Mouse (Mus musculus) G1E (cell line): ENCODE data around the gene Bnip2.

Experiments
- CTCF ChIP-seq: IDR thresholded peaks from 2 replicates; pipeline ENCODE4 v1.5.1; 2012; ENCODE audit warnings: low read depth, low read length, inconsistent platforms, mixed read lengths
- GATA1 ChIP-seq: IDR thresholded peaks from 2 replicates; pipeline ENCODE4 v1.6.1; 2012; ENCODE audit warnings: borderline replicate concordance, low read length, inconsistent platforms, mixed read lengths
- POLR2AphosphoS5 ChIP-seq: IDR thresholded peaks from 2 replicates; pipeline ENCODE4 v1.6.1; 2012; ENCODE audit warnings: low read depth, low read length, inconsistent platforms; ENCODE audit not compliant: insufficient replicate concordance

DNA sequence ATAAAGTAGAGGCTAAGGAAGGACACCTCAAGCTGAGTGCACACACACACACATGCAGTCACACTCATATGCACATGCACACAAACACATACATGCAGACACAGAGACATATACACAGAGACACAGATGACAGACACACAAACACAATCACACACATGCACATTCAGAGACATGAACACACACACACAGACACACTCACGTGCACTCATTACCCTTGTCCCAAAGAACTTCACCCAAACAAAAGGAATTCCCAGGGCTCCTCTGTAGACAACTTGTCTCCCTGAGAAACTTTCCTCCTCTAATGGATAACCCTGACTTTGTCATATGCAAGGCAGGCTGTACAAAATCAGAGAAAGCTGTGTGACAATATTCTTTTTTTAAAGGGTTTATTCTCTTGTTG is 3.7 kb upstream of the Bnip2 start:
- no peak for TF ChIP-seq CTCF
- TF ChIP-seq POLR2AphosphoS5: no peak
- no peak for TF ChIP-seq GATA1
